Mouse (Mus musculus) heart, embryonic 16.5 days (tissue): ENCODE data around the gene BC048507. TPM values are rescaled to one million over a fixed set of nuclear protein-coding genes. Genes with fewer than 3 reads are reported as not detected.
A peak's percentile ranks its signal among the peaks of the same experiment; 100 is the strongest.
"Not testable (repeated sequence)": the region's sequence is repeated elsewhere in the genome, so short reads cannot be mapped to it uniquely, and the experiment has no call there.

Experiments
- ATAC-seq: fragments of 200-750 bp; cut with Nextera tagmentation; replicated peaks from 2 replicates; pipeline ENCODE4 v1.8.0; 2017; ENCODE audit warnings: moderate number of reproducible peaks; ENCODE audit not compliant: insufficient read depth, low FRiP score; ENCODE audit errors: extremely low read depth
- H3K27ac ChIP-seq: fragments of 300-500 bp; sonication (generic); 2 replicates; pipeline ENCODE4 v1.5.1; 2014; ENCODE audit warnings: mild to moderate bottlenecking, low read length, control low read depth, moderate library complexity
- H3K27me3 ChIP-seq: fragments of 300-500 bp; sonication (generic); 2 replicates; pipeline ENCODE4 v1.6.1; 2014; ENCODE audit warnings: low read length, mixed read lengths; ENCODE audit not compliant: control insufficient read depth, insufficient read depth
- H3K36me3 ChIP-seq: fragments of 300-500 bp; sonication (generic); 2 replicates; pipeline ENCODE4 v1.6.1; 2014; ENCODE audit not compliant: control insufficient read depth, insufficient read depth
- H3K4me1 ChIP-seq: fragments of 300-500 bp; sonication (generic); 2 replicates; pipeline ENCODE4 v1.6.1; 2014; ENCODE audit warnings: low read length, mixed read lengths; ENCODE audit not compliant: control insufficient read depth, insufficient read depth
- H3K4me2 ChIP-seq: fragments of 300-500 bp; sonication (generic); 2 replicates; pipeline ENCODE4 v1.6.1; 2014; ENCODE audit warnings: low read depth, mild to moderate bottlenecking, control low read depth, low read length
- H3K4me3 ChIP-seq: fragments of 300-500 bp; sonication (generic); 2 replicates; pipeline ENCODE4 v1.5.1; 2014; ENCODE audit warnings: mild to moderate bottlenecking, control low read depth, low read length
- H3K9ac ChIP-seq: fragments of 300-500 bp; sonication (generic); 2 replicates; pipeline ENCODE4 v1.6.1; 2014; ENCODE audit warnings: low read length, control low read depth
- H3K9me3 ChIP-seq: fragments of 300-500 bp; sonication (generic); replicated peaks from 2 replicates; pipeline ENCODE4 v1.6.1; 2016; ENCODE audit warnings: low read length; ENCODE audit not compliant: control insufficient read depth
- WGBS: fragments of 180-500 bp; shearing (Covaris S2); extraction: QIAGEN DNeasy Blood & Tissue Kit; methylation state at CpG from one replicate; pipeline ENCODE4 v1.1.7; 2014; 5-methylcytosine and 5-hydroxymethylcytosine counted together
- polyA plus RNA-seq: library from polyadenylated mRNA; unstranded; fragments of >200 nt; fragmentation: Nextera tagmentation; extraction: Ambion mirVana; gene quantifications from 2 replicates; pipeline ENCODE4 v1.2.1, GENCODE M21; 2015

The BC048507 gene
- polyA plus RNA-seq, 1 experiment from 2014 or later, result not detected

- H3K4me2 ChIP-seq, result no peak overlapping the region
- no peaks in the 10 kb centered on the region for H3K36me3 ChIP-seq
- H3K27ac ChIP-seq, result no peak overlapping the region
- WGBS, result 68% methylated on average over 6 of the region's 6 CpGs
- H3K4me1 ChIP-seq, result no peaks in the 10 kb centered on the region
- no peak overlapping the region for H3K9ac ChIP-seq
- ATAC-seq, result no peak
- no peaks in the 10 kb centered on the region for H3K27me3 ChIP-seq
- no peak overlapping the region for H3K4me3 ChIP-seq
- no peaks in the 10 kb centered on the region for H3K9me3 ChIP-seq
Observed at GRCm38 (mm10) chr13:67853130-67853529, 10.0 kb upstream of the BC048507 start.

- H3K27ac ChIP-seq, result no peak overlapping the region
- ATAC-seq, result no peak
- H3K4me2 ChIP-seq, result no peak overlapping the region
- no peaks in the 10 kb centered on the region for H3K4me1 ChIP-seq
- H3K36me3 ChIP-seq, result no peaks in the 10 kb centered on the region
- H3K27me3 ChIP-seq, result no peaks in the 10 kb centered on the region
- no peak overlapping the region for H3K9ac ChIP-seq
- 75% methylated on average over 2 of the region's 2 CpGs for WGBS
- no peaks in the 10 kb centered on the region for H3K9me3 ChIP-seq
- H3K4me3 ChIP-seq, result no peak overlapping the region
Observed at GRCm38 (mm10) chr13:67853983-67854382, 9.1 kb upstream of the BC048507 start.

- 25% methylated on average over 1 of the region's 1 CpGs for WGBS
- no peaks in the 10 kb centered on the region for H3K4me1 ChIP-seq
- H3K36me3 ChIP-seq, result no peaks in the 10 kb centered on the region
- H3K4me3 ChIP-seq, result no peak overlapping the region
- no peak for ATAC-seq
- no peak overlapping the region for H3K4me2 ChIP-seq
- no peaks in the 10 kb centered on the region for H3K27me3 ChIP-seq
- no peak overlapping the region for H3K27ac ChIP-seq
- H3K9me3 ChIP-seq, result no peaks in the 10 kb centered on the region
- no peak overlapping the region for H3K9ac ChIP-seq
Observed at GRCm38 (mm10) chr13:67857317-67857716, 5.8 kb upstream of the BC048507 start.

GRCm38 (mm10) chr13:67862508-67862907, 618 bp upstream of the BC048507 start:
- Histone ChIP-seq H3K27ac (no peak overlapping the region), H3K27me3 (no peaks in the 10 kb centered on the region), H3K4me2 (no peak overlapping the region), H3K36me3 (no peaks in the 10 kb centered on the region), H3K4me1 (no peaks in the 10 kb centered on the region), H3K9me3 (no peaks in the 10 kb centered on the region), H3K9ac (no peak overlapping the region), H3K4me3 (no peak overlapping the region)
- no peak for ATAC-seq
- 74% methylated on average over 9 of the region's 9 CpGs for WGBS

GRCm38 (mm10) chr13:67864764-67865350, 1.7 kb downstream of the BC048507 start:
- ATAC-seq, result no peak
- H3K9me3 ChIP-seq, result no peaks in the 10 kb centered on the region
- H3K27me3 ChIP-seq, result no peaks in the 10 kb centered on the region
- no peak overlapping the region for H3K4me3 ChIP-seq
- H3K4me2 ChIP-seq, result no peak overlapping the region
- H3K27ac ChIP-seq, result no peak overlapping the region
- H3K4me1 ChIP-seq, result no peaks in the 10 kb centered on the region
- H3K36me3 ChIP-seq, result no peaks in the 10 kb centered on the region
- no peak overlapping the region for H3K9ac ChIP-seq
- WGBS, result 60% methylated on average over 5 of the region's 5 CpGs

GRCm38 (mm10) chr13:67867899-67868298, 4.8 kb downstream of the BC048507 start:
- Histone ChIP-seq H3K4me3 (no peak overlapping the region), H3K9me3 (no peaks in the 10 kb centered on the region), H3K4me2 (no peak overlapping the region), H3K27ac (no peak overlapping the region), H3K36me3 (no peaks in the 10 kb centered on the region), H3K9ac (no peak overlapping the region), H3K27me3 (no peaks in the 10 kb centered on the region), H3K4me1 (no peaks in the 10 kb centered on the region)
- ATAC-seq, result no peak
- 26% methylated on average over 3 of the region's 3 CpGs for whole genome bisulfite sequencing

GRCm38 (mm10) chr13:67876049-67876698, 13.0 kb downstream of the BC048507 start:
- H3K4me1 ChIP-seq, H3K36me3 ChIP-seq, H3K27ac ChIP-seq, ATAC-seq, H3K9me3 ChIP-seq, H3K27me3 ChIP-seq: not testable (repeated sequence)
- WGBS, result 28% methylated on average over 7 of the region's 12 CpGs
- Histone ChIP-seq H3K4me2 (peak overlapping the region; percentile 56), H3K9ac (peak overlapping the region; percentile 41), H3K4me3 (peak overlapping the region; percentile 22)

GRCm38 (mm10) chr13:67876699-67877254, 13.7 kb downstream of the BC048507 start:
- H3K9ac ChIP-seq, result no peak overlapping the region
- peak overlapping the region; percentile 55 for H3K27ac ChIP-seq
- H3K4me3 ChIP-seq, result no peak overlapping the region
- H3K4me1 ChIP-seq, result no peaks in the 10 kb centered on the region
- 42% methylated on average over 6 of the region's 7 CpGs for WGBS
- no peak for ATAC-seq
- H3K36me3 ChIP-seq, result no peaks in the 10 kb centered on the region
- no peaks in the 10 kb centered on the region for H3K27me3 ChIP-seq
- H3K9me3 ChIP-seq, result no peaks in the 10 kb centered on the region
- no peak overlapping the region for H3K4me2 ChIP-seq

GRCm38 (mm10) chr13:67883966-67884365, 20.8 kb downstream of the BC048507 start:
- no peak for ATAC-seq
- no peaks in the 10 kb centered on the region for H3K9me3 ChIP-seq
- WGBS, result 85% methylated on average over 8 of the region's 8 CpGs
- no peaks in the 10 kb centered on the region for H3K36me3 ChIP-seq
- H3K4me1 ChIP-seq, result no peaks in the 10 kb centered on the region
- H3K27me3 ChIP-seq, result no peaks in the 10 kb centered on the region
- H3K4me2 ChIP-seq, result no peak overlapping the region
- H3K4me3 ChIP-seq, result no peak overlapping the region
- H3K9ac ChIP-seq, result no peak overlapping the region
- no peak overlapping the region for H3K27ac ChIP-seq
